Mouse (Mus musculus) lung, postnatal 14 days (tissue): ENCODE data around the gene Cldn5.

Source experiments
- DNase-seq: peaks from one replicate; pipeline ENCODE4 v3.0.0; 2021

Gene Cldn5

DNA sequence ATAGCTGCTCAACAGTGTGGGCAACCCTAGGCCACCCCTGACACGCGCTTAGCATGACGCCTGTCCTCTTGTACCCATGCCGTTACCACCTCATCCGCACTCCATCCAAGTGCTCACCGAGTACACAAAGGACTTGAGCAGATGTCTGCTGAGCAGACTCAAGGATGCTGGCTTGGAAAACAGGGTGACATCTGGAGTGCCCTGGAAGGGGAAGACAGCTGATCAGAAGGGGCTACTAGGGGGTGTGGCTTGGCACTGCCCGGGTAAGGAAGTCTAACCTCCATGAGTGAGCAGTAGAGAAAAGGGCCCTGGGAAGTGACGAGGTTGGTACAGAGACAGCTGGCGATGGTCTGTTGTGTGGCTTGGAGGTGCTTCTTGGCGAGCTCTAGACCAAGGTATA is 10.0 kb downstream of the Cldn5 start:
- DNase-seq = no peak

DNA sequence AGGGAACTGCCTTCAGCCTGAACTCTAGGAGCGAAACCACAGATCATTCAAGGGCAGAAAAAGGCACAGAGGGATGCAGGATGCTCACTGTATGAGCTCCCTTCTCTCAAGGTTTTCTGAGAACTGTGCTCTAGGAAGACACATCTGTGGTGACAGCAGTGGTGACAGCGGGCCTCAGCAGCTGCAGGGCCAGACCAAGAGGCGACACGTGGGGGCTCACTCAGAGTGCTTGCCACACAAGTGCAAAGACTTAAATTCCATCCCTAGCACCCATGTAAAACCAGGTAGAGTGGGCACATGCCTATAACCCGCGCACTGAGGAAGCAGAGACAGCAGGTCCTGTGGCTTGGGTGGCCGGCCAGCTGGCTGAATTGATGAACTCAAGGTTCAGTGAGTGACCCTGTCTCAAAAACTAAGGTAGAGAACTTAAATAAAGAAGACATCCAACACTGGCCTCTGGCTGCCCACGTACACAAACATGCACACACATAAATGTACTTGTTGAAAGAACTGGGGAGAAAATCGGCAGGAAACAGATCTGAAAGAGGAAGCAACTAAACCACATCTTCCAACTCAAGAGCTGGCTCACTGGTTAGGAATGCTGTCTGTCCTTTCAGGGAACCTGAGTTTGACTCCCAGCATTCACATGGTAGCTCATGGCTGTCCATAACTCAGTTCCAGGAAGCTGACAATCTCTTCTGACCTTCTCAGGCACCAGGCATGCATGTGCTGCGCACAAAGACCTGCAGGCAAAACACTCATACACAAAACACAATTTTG is 12.2 kb downstream of the Cldn5 start:
- DNase-seq = no peak

GRCm38 (mm10) chr16:18795223-18795899 is 18.7 kb downstream of the Cldn5 start:
- no peak for DNase-seq

DNA sequence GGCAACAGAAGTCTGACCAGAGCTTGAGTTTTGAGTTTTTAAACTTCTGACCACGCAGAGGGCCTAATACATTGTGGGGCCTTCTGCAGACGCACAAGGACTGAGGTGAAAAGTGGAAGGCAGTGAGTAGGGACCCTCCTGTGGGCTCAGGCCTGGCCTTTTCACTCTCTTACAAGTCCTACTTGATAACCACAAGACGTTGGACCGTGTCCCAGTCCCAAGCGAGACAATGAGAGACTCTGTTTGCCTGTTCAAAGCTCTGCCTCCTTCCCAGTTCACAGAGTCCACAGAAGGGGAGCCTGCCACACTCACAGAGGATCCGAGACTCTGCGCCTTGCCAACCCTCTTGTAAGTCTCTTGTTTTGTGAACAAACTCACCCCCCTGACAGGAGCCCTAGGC is 20.0 kb downstream of the Cldn5 start:
- no peak for DNase-seq

DNA sequence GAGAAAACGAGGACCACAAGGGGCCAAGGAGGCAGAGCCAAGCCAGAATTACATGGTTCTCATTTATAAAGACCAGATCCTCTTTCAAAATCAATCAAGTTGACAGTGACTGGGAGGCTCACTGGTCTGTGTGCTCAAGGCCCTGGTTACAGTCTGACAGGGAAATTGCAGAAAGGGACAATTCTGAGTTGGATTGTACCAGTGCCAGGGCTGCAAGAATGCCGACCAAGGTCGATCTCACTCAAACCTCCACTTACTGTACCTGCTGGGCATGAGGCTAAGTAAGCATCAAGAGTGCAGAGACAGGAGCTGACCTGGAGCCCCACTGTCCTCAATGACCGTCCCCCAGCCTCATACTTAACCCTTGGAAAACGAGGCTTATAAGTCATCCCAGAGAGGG is 21.5 kb downstream of the Cldn5 start:
- no peak for DNase-seq

DNA sequence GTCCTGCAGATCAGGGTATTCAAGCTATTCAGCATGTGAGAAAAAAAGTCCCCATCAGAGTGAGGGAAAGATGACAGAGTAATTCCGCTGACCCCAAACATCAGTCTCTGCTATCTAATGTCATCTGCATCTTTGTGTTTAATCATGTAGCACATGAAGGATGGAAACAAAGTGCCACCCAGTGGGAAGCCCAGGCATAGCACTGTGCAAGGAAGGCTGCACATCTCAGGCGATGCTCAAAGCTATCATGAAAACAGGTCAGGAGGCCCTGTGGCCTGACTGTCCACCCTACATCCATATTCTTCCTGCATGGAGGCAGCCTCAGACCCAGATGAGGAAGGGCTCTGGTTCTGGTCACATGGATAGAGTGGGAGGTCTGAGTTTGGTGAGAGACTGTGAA is 22.2 kb downstream of the Cldn5 start:
- DNase-seq = peak; percentile 65

DNA sequence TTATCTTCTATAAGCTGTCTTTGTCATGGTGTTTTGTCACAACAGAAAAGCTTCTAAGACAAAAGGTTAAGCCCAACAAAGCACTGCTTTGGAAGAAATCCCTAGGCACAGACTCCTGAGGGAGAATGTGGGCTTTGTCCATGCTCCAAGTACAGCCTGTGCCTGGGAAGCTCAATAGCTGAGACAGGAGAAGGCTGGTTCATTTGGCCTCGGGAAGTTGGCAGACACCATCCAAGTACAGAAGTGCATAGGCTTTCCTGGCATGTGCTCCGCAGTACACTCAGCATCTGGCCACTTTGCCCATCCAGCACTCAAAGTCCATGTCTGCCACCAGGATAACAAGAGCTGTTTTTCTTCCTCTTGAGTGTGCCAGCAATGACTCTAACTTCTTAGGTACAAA is 29.1 kb downstream of the Cldn5 start:
- DNase-seq = no peak

GRCm38 (mm10) chr16:18809001-18809400 is 32.4 kb downstream of the Cldn5 start:
- no peak for DNase-seq

DNA sequence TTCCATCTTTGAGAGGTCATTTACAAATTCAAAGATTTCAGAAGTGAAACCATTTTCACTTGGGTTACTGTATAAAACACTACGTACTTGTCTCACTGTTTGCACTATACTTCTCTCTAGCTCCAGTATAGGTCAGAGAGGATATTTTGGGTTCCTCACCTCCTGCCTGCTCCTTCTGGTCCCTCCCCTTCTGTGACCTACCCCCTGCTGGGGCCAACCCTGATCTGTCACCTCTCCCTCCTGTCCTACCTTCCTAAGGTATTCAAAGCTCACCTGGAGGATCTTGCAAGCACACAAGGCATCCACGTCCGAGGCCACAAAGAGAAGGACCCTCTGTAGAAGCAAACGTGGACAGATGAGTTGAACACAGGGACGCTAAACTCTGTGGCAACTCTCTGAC is 34.4 kb downstream of the Cldn5 start:
- no peak for DNase-seq

- peak; percentile 90 for DNase-seq
Observed at GRCm38 (mm10) chr16:18811468-18812384, 35.1 kb downstream of the Cldn5 start, which contains the start of the genes Ufd1 and Cdc45. TSS of gene Ufd1 (plus strand) at chr16:18811779. TSS of gene Cdc45 (minus strand) at chr16:18811987.

DNA sequence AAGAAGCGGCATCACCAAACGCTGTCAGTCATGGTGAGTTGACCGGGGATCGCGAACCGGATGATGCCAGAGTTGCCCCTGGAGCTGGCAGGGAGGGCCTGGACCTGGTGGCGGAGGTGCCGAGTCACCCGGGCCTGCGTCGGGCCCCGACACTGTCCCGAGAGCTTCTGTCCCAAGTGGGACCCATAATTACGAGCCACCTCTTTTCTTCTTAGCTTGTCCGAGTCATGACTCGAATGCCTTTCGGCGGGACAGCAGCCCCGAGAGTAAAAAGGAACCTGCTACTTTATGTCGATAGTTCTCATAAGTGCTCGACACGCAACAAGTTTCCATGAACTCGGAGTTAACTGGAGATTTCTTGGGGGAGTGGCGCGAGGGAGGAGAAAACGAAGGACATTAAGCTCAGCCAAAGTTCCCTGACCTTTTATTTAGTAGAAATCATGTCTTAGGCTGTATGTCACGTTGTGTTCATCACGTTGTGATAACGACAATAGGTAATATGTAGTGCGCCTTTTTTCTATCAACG is 35.8 kb downstream of the Cldn5 start:
- no peak for DNase-seq

- DNase-seq = no peak
Observed at GRCm38 (mm10) chr16:18822356-18822755, 45.7 kb downstream of the Cldn5 start.

- DNase-seq = no peak
Observed at GRCm38 (mm10) chr16:18822925-18823324, 46.3 kb downstream of the Cldn5 start.
